Mouse (Mus musculus) left cerebral cortex, postnatal 14 days (tissue): Measurements from ENCODE around the gene Mpz. TPM values are rescaled to one million over a fixed set of nuclear protein-coding genes. Genes with fewer than 3 reads are reported as not detected.

ENCODE experiments used
- DNase-seq, 2 experiments: peaks; one replicate each; pipeline ENCODE4 v3.0.0; 2021 to 2022; ENCODE audit warnings: low spot score in 2 of 2, mixed read lengths in 1 of 2
- intact Hi-C: fragments of 180-260 bp; cut with DNase I; formaldehyde crosslinking; loops from one replicate; pipeline ENCODE4 v1.15.1; 2025
- total RNA-seq, 2 experiments: library from RNA; stranded (reverse); gene quantifications; 2 replicates each; pipeline ENCODE4 v1.2.3; 2021

The Mpz gene
- total RNA-seq, 2 experiments from 2014 or later = not detected

DNA sequence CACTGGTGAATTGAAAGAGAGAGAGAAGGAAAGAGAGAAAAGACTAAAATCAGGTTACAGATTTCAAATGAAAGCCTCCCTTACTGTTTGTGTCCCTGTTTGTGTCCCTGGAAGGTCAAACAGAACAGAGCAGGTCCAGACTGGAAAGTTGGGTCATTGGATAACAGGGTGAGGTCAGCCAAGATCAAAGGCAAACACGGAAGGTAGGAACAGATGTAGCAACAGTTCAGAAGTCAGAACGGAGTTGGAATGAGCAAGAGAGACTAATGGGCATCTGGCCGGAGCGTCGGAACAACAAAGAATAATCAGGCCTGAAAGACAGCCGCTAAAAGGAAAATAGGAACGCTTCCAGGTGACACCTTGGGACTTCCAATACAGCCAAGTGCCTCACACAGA is 53.7 kb downstream of the Mpz start:
- DNase-seq = no peak
- intact Hi-C loops = no loop called here

GRCm38 (mm10) chr1:171205704-171206493 is 55.4 kb downstream of the Mpz start:
- intact Hi-C loops = no loop called here
- no peak for DNase-seq

GRCm38 (mm10) chr1:171209409-171209808 is 58.9 kb downstream of the Mpz start:
- intact Hi-C loops = no loop called here
- DNase-seq = no peak

Other genes starting within 250 kb of the Mpz start
- under 1 TPM in 1 of 2 experiments, not detected in 1; 0.53 TPM for gene Fcrlb, start 237.8 kb upstream of the Mpz start, total RNA-seq
- not detected for gene Fcrla, start 223.1 kb upstream of the Mpz start, total RNA-seq
- 1 to 10 TPM; 4.6 to 5.2 TPM for gene Fcgr2b, start 174.2 kb upstream of the Mpz start, total RNA-seq
- gene Fcgr4, start 131.8 kb upstream of the Mpz start, total RNA-seq = not detected
- gene Fcgr3, start 85.8 kb upstream of the Mpz start, total RNA-seq = 10 to 100 TPM; 10.3 to 10.8 TPM
- gene Cfap126, start 36.8 kb upstream of the Mpz start, total RNA-seq = under 1 TPM; 0.62 to 0.74 TPM
- 100 to 1,000 TPM; 211 to 216 TPM for gene Sdhc, start 108 bp upstream of the Mpz start, total RNA-seq
- gene Pcp4l1, start 45.6 kb downstream of the Mpz start, total RNA-seq = 10 to 100 TPM; 47.4 to 67.2 TPM
- gene Nr1i3, start 63.3 kb downstream of the Mpz start, total RNA-seq = not detected
- gene Tomm40l, start 71.8 kb downstream of the Mpz start, total RNA-seq = 10 to 100 TPM; 69.6 to 72.1 TPM
- 1 to 10 TPM; 1.6 to 4.9 TPM for gene Apoa2, start 74.3 kb downstream of the Mpz start, total RNA-seq
- gene Fcer1g, start 83.7 kb downstream of the Mpz start, total RNA-seq = 10 to 100 TPM; 11.1 to 16.0 TPM
- gene Adamts4, start 99.7 kb downstream of the Mpz start, total RNA-seq = 10 to 100 TPM; 11.1 to 17.0 TPM
- gene Ndufs2, start 100.7 kb downstream of the Mpz start, total RNA-seq = 100 to 1,000 TPM; 265 to 285 TPM
- 10 to 100 TPM; 59.8 to 61.3 TPM for gene B4galt3, start 119.6 kb downstream of the Mpz start, total RNA-seq
- 10 to 100 TPM; 20.5 to 23.9 TPM for gene Ppox, start 130.5 kb downstream of the Mpz start, total RNA-seq
- 10 to 100 TPM; 54.1 to 58.0 TPM for gene Usp21, start 137.3 kb downstream of the Mpz start, total RNA-seq
- gene Ufc1, start 144.3 kb downstream of the Mpz start, total RNA-seq = 100 to 1,000 TPM; 106 to 113 TPM
- gene Dedd, start 178.4 kb downstream of the Mpz start, total RNA-seq = 10 to 100 TPM; 35.9 to 38.1 TPM
- gene Nit1, start 194.9 kb downstream of the Mpz start, total RNA-seq = 10 to 100 TPM; 41.0 to 44.4 TPM
- gene Pfdn2, start 195.0 kb downstream of the Mpz start, total RNA-seq = 100 to 1,000 TPM in 1 of 2 experiments, 10 to 100 TPM in 1; 99.0 to 109 TPM
- gene Klhdc9, start 210.1 kb downstream of the Mpz start, total RNA-seq = 1 to 10 TPM; 4.7 to 7.2 TPM
- gene Nectin4, start 219.4 kb downstream of the Mpz start, total RNA-seq = 1 to 10 TPM; 1.0 to 1.4 TPM
- 1 to 10 TPM; 1.8 to 1.9 TPM for gene Arhgap30, start 238.2 kb downstream of the Mpz start, total RNA-seq